Mouse (Mus musculus) MEL (cell line): ENCODE results near the gene Btn2a2.

Source experiments
- CTCF ChIP-seq, 3 experiments: IDR thresholded peaks in 2 of 3; conservative IDR thresholded peaks in 1 of 3; 2 replicates each; pipeline ENCODE4 v1.5.1; 2011 to 2012; ENCODE audit warnings: low read length in 3 of 3, low read depth in 2 of 3, mild to moderate bottlenecking in 2 of 3, improper control_type of control experiment in 1 of 3, inconsistent platforms in 1 of 3, mixed read lengths in 1 of 3, moderate library complexity in 1 of 3; ENCODE audit not compliant: control insufficient read depth in 1 of 3, insufficient read depth in 1 of 3, poor library complexity in 1 of 3, severe bottlenecking in 1 of 3
- E2F4 ChIP-seq: IDR thresholded peaks from 2 replicates; pipeline ENCODE4 v1.6.1; 2011; ENCODE audit warnings: low read depth, low read length, improper control_type of control experiment, borderline replicate concordance
- ELF1 ChIP-seq: IDR thresholded peaks from 2 replicates; pipeline ENCODE4 v1.6.1; 2014; ENCODE audit warnings: low read depth, mild to moderate bottlenecking, inconsistent platforms, low read length, improper control_type of control experiment, moderate library complexity
- EP300 ChIP-seq, 2 experiments: IDR thresholded peaks; 2 replicates each; pipeline ENCODE4 v1.6.1; 2011; ENCODE audit warnings: improper control_type of control experiment in 2 of 2, low read length in 2 of 2, low read depth in 1 of 2, mild to moderate bottlenecking in 1 of 2
- KAT2A ChIP-seq: conservative IDR thresholded peaks from 2 replicates; pipeline ENCODE4 v1.6.1; 2012; ENCODE audit warnings: low read depth, low read length, improper control_type of control experiment, inconsistent platforms
- MYC ChIP-seq: IDR thresholded peaks from 2 replicates; pipeline ENCODE4 v1.6.1; 2011; ENCODE audit warnings: low read depth, mild to moderate bottlenecking, low read length, improper control_type of control experiment, moderate library complexity
- POLR2A ChIP-seq, 2 experiments: IDR thresholded peaks; 2 replicates each; pipeline ENCODE4 v1.6.1; 2011 to 2012; ENCODE audit warnings: low read length in 2 of 2, mild to moderate bottlenecking in 2 of 2, control low read depth in 1 of 2, improper control_type of control experiment in 1 of 2, low read depth in 1 of 2, moderate library complexity in 1 of 2; ENCODE audit not compliant: control insufficient read depth in 1 of 2, insufficient read depth in 1 of 2, poor library complexity in 1 of 2
- USF2 ChIP-seq, 2 experiments: IDR thresholded peaks; 2 replicates each; pipeline ENCODE4 v1.6.1; 2011 to 2012; ENCODE audit warnings: improper control_type of control experiment in 2 of 2, low read length in 2 of 2, borderline replicate concordance in 1 of 2, inconsistent platforms in 1 of 2, low read depth in 1 of 2, mild to moderate bottlenecking in 1 of 2; ENCODE audit not compliant: insufficient read depth in 1 of 2

- TF ChIP-seq POLR2A (IDR thresholded peaks at IDR 0.05; ENCODE audit: control insufficient read depth in 1 of 2, insufficient read depth in 1 of 2, low read depth in 1 of 2, low read length in 2 of 2, poor library complexity in 1 of 2) (no peak), ELF1 (no peak), CTCF (IDR thresholded peaks at IDR 0.05 in 2 of 3, conservative IDR thresholded peaks at IDR 0.05 in 1 of 3; ENCODE audit: control insufficient read depth in 1 of 3, insufficient read depth in 1 of 3, low read depth in 2 of 3, low read length in 3 of 3, poor library complexity in 1 of 3, severe bottlenecking in 1 of 3) (no peak), KAT2A (no peak), MYC (no peak), EP300 (IDR thresholded peaks at IDR 0.05; ENCODE audit: low read depth in 1 of 2, low read length in 2 of 2) (no peak), E2F4 (no peak), USF2 (IDR thresholded peaks at IDR 0.05; ENCODE audit: borderline replicate concordance in 1 of 2, insufficient read depth in 1 of 2, low read depth in 1 of 2, low read length in 2 of 2) (no peak)
Observed at GRCm38 (mm10) chr13:23437908-23438307, 50.7 kb downstream of the Btn2a2 start.
